ENCODE assay signal across 19 mouse cellular contexts in genomic region chr3:26146174-26146573, GRCm38 (mm10).
DNase-seq lines count a peak whose midpoint lies in the region; ATAC-seq and TF ChIP-seq lines count a peak whose summit lies in the region.
"Had no signal": no experiment of that assay in that cellular context is flagged by ENCODE, and none has a peak within 500 bp of the region (broad histone marks: within the 10 kb centered on the region; RNA-seq: fewer than 3 reads in every experiment).

No protein-coding gene starts in this region.

- H3K27me3 ChIP-seq in embryonic facial prominence, embryonic 14.5 days (replicated peaks; ENCODE audit: control insufficient read depth, insufficient read depth, low read length): no peaks in the 10 kb centered on the region
- peaks cover 6% of the 10 kb centered on the region; the same call in 1 of the 2 replicates for H3K27me3 ChIP-seq in embryonic facial prominence, embryonic 10.5 days (replicated peaks; ENCODE audit: low read depth, poor library complexity, severe bottlenecking)
- no peaks in the 10 kb centered on the region for H3K27me3 ChIP-seq in midbrain, postnatal 0 days (ENCODE audit: insufficient read depth, low read length)
- H3K27me3 ChIP-seq in midbrain, embryonic 13.5 days: no peaks in the 10 kb centered on the region
- no peaks in the 10 kb centered on the region for H3K27me3 ChIP-seq in heart, embryonic 12.5 days (replicated peaks)
- H3K27me3 ChIP-seq: CH12.LX; intestine, embryonic 15.5 days; limb, embryonic 15.5 days had no signal

- no peaks in the 10 kb centered on the region for H3K9me3 ChIP-seq in embryonic facial prominence, embryonic 14.5 days (ENCODE audit: control insufficient read depth, low read length)
- H3K9me3 ChIP-seq in embryonic facial prominence, embryonic 10.5 days: no peaks in the 10 kb centered on the region
- H3K9me3 ChIP-seq in midbrain, postnatal 0 days (ENCODE audit: low read length): no peaks in the 10 kb centered on the region
- no peaks in the 10 kb centered on the region for H3K9me3 ChIP-seq in midbrain, embryonic 13.5 days
- H3K9me3 ChIP-seq in heart, embryonic 12.5 days (replicated peaks): no peaks in the 10 kb centered on the region
- H3K9me3 ChIP-seq: heart, embryonic 10.5 days; intestine, embryonic 15.5 days; limb, embryonic 15.5 days had no signal

- no peak overlapping the region for H3K9ac ChIP-seq in embryonic facial prominence, embryonic 14.5 days (ENCODE audit: low read depth, low read length)
- H3K9ac ChIP-seq in midbrain, postnatal 0 days (replicated peaks; ENCODE audit: low read length, poor library complexity, severe bottlenecking): no peak overlapping the region
- no peak overlapping the region for H3K9ac ChIP-seq in midbrain, embryonic 13.5 days (replicated peaks)
- no peak overlapping the region for H3K9ac ChIP-seq in heart, embryonic 12.5 days
- H3K9ac ChIP-seq: intestine, embryonic 15.5 days; limb, embryonic 15.5 days; liver, postnatal 0 days had no signal

- H3K4me2 ChIP-seq in embryonic facial prominence, embryonic 14.5 days (ENCODE audit: low read depth, low read length): no peak overlapping the region
- H3K4me2 ChIP-seq in midbrain, postnatal 0 days (ENCODE audit: low read depth, low read length, poor library complexity, severe bottlenecking): no peak overlapping the region
- H3K4me2 ChIP-seq in midbrain, embryonic 13.5 days (replicated peaks): no peak overlapping the region
- no peak overlapping the region for H3K4me2 ChIP-seq in heart, embryonic 12.5 days
- H3K4me2 ChIP-seq: intestine, embryonic 15.5 days; limb, embryonic 15.5 days had no signal

- H3K4me1 ChIP-seq in embryonic facial prominence, embryonic 14.5 days (ENCODE audit: control insufficient read depth, insufficient read depth, low read length): no peaks in the 10 kb centered on the region
- no peaks in the 10 kb centered on the region for H3K4me1 ChIP-seq in embryonic facial prominence, embryonic 10.5 days
- H3K4me1 ChIP-seq in midbrain, postnatal 0 days (ENCODE audit: insufficient read depth, low read length): peaks cover 6% of the 10 kb centered on the region; the same call in 1 of the 2 replicates
- peaks cover 13% of the 10 kb centered on the region for H3K4me1 ChIP-seq in midbrain, embryonic 13.5 days (replicated peaks)
- no peaks in the 10 kb centered on the region for H3K4me1 ChIP-seq in heart, embryonic 12.5 days (replicated peaks)
- H3K4me1 ChIP-seq: heart, embryonic 10.5 days; intestine, embryonic 15.5 days; limb, embryonic 15.5 days had no signal

- ATAC-seq in embryonic facial prominence, embryonic 14.5 days (ENCODE audit: low read depth): peak; percentile 82; the same call in 1 of the 2 replicates
- ATAC-seq in midbrain, postnatal 0 days (ENCODE audit: low FRiP score): no peak
- ATAC-seq in midbrain, embryonic 13.5 days: no peak
- no peak for ATAC-seq in heart, embryonic 12.5 days (ENCODE audit: insufficient number of reproducible peaks, low FRiP score)
- ATAC-seq: intestine, embryonic 15.5 days; liver, postnatal 0 days had no signal

- H3K36me3 ChIP-seq in embryonic facial prominence, embryonic 14.5 days (ENCODE audit: control insufficient read depth, insufficient read depth, low read length): no peaks in the 10 kb centered on the region
- H3K36me3 ChIP-seq in embryonic facial prominence, embryonic 10.5 days (replicated peaks): no peaks in the 10 kb centered on the region
- no peaks in the 10 kb centered on the region for H3K36me3 ChIP-seq in midbrain, postnatal 0 days (ENCODE audit: insufficient read depth, low read length)
- H3K36me3 ChIP-seq in midbrain, embryonic 13.5 days: no peaks in the 10 kb centered on the region
- no peaks in the 10 kb centered on the region for H3K36me3 ChIP-seq in heart, embryonic 12.5 days
- H3K36me3 ChIP-seq: heart, embryonic 10.5 days; intestine, embryonic 15.5 days; limb, embryonic 15.5 days had no signal

- H3K4me3 ChIP-seq in embryonic facial prominence, embryonic 14.5 days (ENCODE audit: low read depth, low read length): no peak overlapping the region
- H3K4me3 ChIP-seq in embryonic facial prominence, embryonic 10.5 days: no peak overlapping the region
- H3K4me3 ChIP-seq in midbrain, postnatal 0 days (ENCODE audit: low read depth, low read length): no peak overlapping the region
- no peak overlapping the region for H3K4me3 ChIP-seq in midbrain, embryonic 13.5 days (replicated peaks)
- no peak overlapping the region for H3K4me3 ChIP-seq in heart, embryonic 12.5 days
- H3K4me3 ChIP-seq: heart, embryonic 10.5 days; intestine, embryonic 15.5 days; limb, embryonic 15.5 days had no signal

- no peak for TF ChIP-seq CTCF in midbrain, postnatal 0 days (IDR thresholded peaks at IDR 0.05)

- WGBS in embryonic facial prominence, embryonic 14.5 days: 77% methylated on average over 3 of the region's 3 CpGs
- 69% methylated on average over 3 of the region's 3 CpGs for WGBS in embryonic facial prominence, embryonic 10.5 days
- WGBS in midbrain, postnatal 0 days: 55% methylated on average over 3 of the region's 3 CpGs
- 41% methylated on average over 3 of the region's 3 CpGs for WGBS in midbrain, embryonic 13.5 days
- WGBS in heart, embryonic 12.5 days: 67% methylated on average over 3 of the region's 3 CpGs

- H3K27ac ChIP-seq in embryonic facial prominence, embryonic 14.5 days (replicated peaks; ENCODE audit: low read depth, low read length): no peak overlapping the region
- no peak overlapping the region for H3K27ac ChIP-seq in embryonic facial prominence, embryonic 10.5 days (replicated peaks)
- H3K27ac ChIP-seq in midbrain, postnatal 0 days (ENCODE audit: low read depth, low read length): no peak overlapping the region
- H3K27ac ChIP-seq in midbrain, embryonic 13.5 days: no peak overlapping the region
- H3K27ac ChIP-seq in heart, embryonic 12.5 days (ENCODE audit: poor library complexity, severe bottlenecking): no peak overlapping the region
- H3K27ac ChIP-seq: heart, embryonic 10.5 days; intestine, embryonic 15.5 days; limb, embryonic 15.5 days had no signal

- DNase-seq in embryonic facial prominence, embryonic 14.5 days (ENCODE audit: low spot score): peak; percentile 60
- no peak for DNase-seq in embryonic facial prominence, embryonic 10.5 days (ENCODE audit: low spot score)
- peak; percentile 24 for DNase-seq in midbrain, postnatal 0 days (ENCODE audit: low spot score)
- peak; percentile 32 for DNase-seq in mesoderm, embryonic 11.5 days (ENCODE audit: low read depth, low spot score)
- no peak for DNase-seq in right cerebral cortex, adult 18-20 months
- DNase-seq: adrenal gland, postnatal 10 days; cerebellum, adult 11-12 months; gastrocnemius, postnatal 36 days; kidney, postnatal 4 days; liver, postnatal 0 days; lung, postnatal 4 days; midbrain, embryonic 14.5 days; thymus, postnatal 36 days had no signal

Comparison
In these comparisons a context has a peak if more than half of its experiments do, and no peak if none do; other contexts are left out.
1. DNase-seq: peak in embryonic facial prominence, embryonic 14.5 days (single experiment), midbrain, postnatal 0 days (single experiment) and mesoderm, embryonic 11.5 days (single experiment); none in embryonic facial prominence, embryonic 10.5 days (single experiment) and right cerebral cortex, adult 18-20 months (single experiment).